Mouse (Mus musculus) liver, adult 2 months (tissue): ENCODE measurements around the gene Slc45a1.

Source experiments
- CTCF ChIP-seq: fragments of 200-500 bp; IDR thresholded peaks from 2 replicates; pipeline ENCODE4 v1.5.1; 2011; ENCODE audit warnings: low read depth, low read length, control low read depth
- POLR2A ChIP-seq: fragments of 200-500 bp; IDR thresholded peaks from 2 replicates; pipeline ENCODE4 v1.6.1; 2011; ENCODE audit warnings: low read length, control low read depth; ENCODE audit not compliant: insufficient read depth; ENCODE audit errors: extremely low read depth

DNA sequence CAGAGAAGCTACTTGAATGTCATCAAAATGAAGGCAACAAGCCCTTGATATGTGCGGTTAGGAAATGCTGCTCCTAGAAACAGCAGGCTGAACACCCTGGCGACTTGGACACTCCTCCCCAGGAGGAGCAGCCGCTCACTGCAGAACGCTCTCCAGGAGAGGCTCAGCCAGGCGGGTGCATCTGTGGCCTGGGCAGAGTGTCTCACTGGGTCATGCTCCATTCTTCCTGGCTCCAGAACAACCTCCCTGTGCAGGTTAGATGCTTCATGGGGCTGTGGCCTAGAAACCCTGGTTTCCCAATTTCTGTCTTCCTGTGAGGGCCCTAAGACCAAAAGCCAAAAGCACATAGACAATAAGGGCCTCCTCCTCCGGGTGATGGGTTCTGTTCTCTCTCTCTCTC, 15.3 kb downstream of the Slc45a1 start:
- TF ChIP-seq CTCF (no peak), POLR2A (no peak)
